Mouse (Mus musculus): ENCODE measurements at regions not wholly inside any gene's neighbourhood (a gene's known extent, or its start where the extent isn't known, plus 50 kb on each side); places are given as distances from the start of the nearest gene placed in this dataset.

DNA sequence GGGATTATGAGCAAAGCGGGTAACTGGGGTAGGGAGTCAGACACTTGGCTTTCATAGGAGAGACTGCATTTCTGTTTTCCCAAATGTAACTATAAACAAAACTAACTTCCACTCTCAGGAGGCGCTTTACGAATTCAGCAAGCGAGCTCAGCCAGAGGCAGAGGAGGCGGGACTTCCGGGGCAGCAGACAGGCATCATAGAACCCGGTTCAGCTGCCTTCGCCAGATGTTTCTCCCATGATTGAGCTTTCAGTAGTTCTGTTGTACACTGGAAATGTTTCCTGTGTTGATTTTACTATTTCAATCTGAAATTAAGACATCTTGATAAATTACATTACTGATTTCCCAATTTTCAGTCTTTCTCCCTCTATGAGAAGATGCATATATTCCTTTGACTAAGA is 92.9 kb downstream of the Zfp365 start:
- no peak for ATAC-seq (ENCODE audit: insufficient read depth, low FRiP score, low read depth)
- H3K4me2 ChIP-seq = no peak overlapping the region
- H3K4me3 ChIP-seq (replicated peaks) = no peak overlapping the region
- H3K9me3 ChIP-seq = no peaks in the 10 kb centered on the region
- no peaks in the 10 kb centered on the region for H3K4me1 ChIP-seq
- 70% methylated on average over 8 of the region's 8 CpGs for WGBS
- H3K36me3 ChIP-seq = no peaks in the 10 kb centered on the region
- no peak overlapping the region for H3K27ac ChIP-seq
- H3K27me3 ChIP-seq (replicated peaks) = no peaks in the 10 kb centered on the region
- no peak overlapping the region for H3K9ac ChIP-seq

DNA sequence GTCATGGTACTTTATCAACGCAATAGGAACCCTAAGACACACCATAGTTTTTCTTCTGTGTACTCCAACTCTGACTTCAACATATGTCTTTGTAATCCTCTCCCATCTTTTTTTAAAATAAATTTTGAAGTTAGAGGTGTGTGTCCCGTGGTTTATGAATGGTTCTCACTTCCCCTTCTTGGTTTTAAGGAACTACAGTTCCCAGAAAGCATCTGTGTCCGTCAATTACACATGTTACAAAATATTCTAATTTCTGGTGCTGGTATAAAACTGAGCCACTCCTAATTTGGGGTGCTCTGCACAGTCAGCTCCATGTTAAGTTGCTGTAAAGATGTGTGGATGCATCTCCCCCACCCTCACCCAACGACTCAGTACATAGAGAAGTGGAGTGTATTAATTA is 98.6 kb downstream of the Zfp365 start:
- no peaks in the 10 kb centered on the region for H3K9me3 ChIP-seq
- ATAC-seq (ENCODE audit: insufficient read depth, low FRiP score, low read depth) = no peak

DNA sequence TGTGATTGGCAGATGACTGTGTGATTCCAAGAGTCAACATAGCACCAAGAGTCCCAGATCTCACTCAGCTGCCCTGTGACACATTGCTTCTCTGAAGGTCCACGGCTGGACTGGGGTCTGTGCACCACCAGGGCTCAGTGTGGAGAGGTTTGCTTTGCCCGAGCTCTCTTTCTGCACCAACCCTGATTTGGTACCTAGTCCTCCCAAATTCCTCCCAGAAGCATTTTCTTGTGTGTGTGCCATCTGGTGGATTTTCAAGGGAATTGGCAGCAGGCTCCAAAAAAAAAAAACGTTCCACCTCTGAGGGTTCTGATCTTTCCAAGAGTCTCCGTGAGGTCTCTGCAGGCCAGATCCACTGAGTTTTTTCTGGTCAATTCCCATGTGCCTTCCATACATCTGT is 107.3 kb downstream of the Zfp365 start:
- Histone ChIP-seq H3K4me1 (no peaks in the 10 kb centered on the region), H3K27me3 (replicated peaks) (no peaks in the 10 kb centered on the region), H3K9me3 (no peaks in the 10 kb centered on the region), H3K9ac (no peak overlapping the region), H3K4me2 (no peak overlapping the region), H3K4me3 (replicated peaks) (no peak overlapping the region), H3K36me3 (no peaks in the 10 kb centered on the region), H3K27ac (no peak overlapping the region)
- 29% methylated on average over 4 of the region's 4 CpGs for WGBS
- ATAC-seq (ENCODE audit: insufficient read depth, low FRiP score, low read depth) = no peak

More for the DNA sequence above, 98.6 kb downstream of the Zfp365 start:
- H3K9ac ChIP-seq = no peak overlapping the region
- H3K4me2 ChIP-seq = no peak overlapping the region
- no peaks in the 10 kb centered on the region for H3K27me3 ChIP-seq (replicated peaks)
- WGBS = 79% methylated on average over 4 of the region's 4 CpGs
- H3K4me1 ChIP-seq = no peaks in the 10 kb centered on the region
- H3K4me3 ChIP-seq (replicated peaks) = no peak overlapping the region
- H3K36me3 ChIP-seq = no peaks in the 10 kb centered on the region
- no peak overlapping the region for H3K27ac ChIP-seq

DNA sequence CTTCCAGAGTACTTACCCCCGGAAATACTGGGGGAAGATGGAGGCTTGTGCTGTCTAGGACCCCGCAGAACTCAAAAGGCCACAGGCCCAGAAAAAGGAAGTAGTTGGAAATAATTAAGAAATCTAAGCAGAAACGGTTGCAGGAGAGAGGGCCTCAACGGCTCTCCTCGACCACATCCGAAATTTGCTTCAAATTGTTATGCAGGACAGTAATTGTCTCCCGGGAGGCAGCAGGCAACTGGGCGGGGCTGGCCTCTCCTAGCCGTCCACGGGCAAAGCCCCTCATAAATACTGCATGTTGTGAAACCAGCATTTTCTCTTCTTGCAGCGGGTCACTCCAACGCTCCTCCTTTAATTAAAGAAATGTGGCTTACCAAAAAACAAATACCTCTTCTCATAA is 107.8 kb downstream of the Zfp365 start:
- Histone ChIP-seq H3K9ac (no peak overlapping the region), H3K4me2 (no peak overlapping the region), H3K27ac (no peak overlapping the region), H3K36me3 (no peaks in the 10 kb centered on the region), H3K4me3 (replicated peaks) (no peak overlapping the region), H3K27me3 (replicated peaks) (no peaks in the 10 kb centered on the region), H3K9me3 (no peaks in the 10 kb centered on the region), H3K4me1 (no peaks in the 10 kb centered on the region)
- ATAC-seq (ENCODE audit: insufficient read depth, low FRiP score, low read depth) = no peak
- WGBS = 69% methylated on average over 12 of the region's 12 CpGs

DNA sequence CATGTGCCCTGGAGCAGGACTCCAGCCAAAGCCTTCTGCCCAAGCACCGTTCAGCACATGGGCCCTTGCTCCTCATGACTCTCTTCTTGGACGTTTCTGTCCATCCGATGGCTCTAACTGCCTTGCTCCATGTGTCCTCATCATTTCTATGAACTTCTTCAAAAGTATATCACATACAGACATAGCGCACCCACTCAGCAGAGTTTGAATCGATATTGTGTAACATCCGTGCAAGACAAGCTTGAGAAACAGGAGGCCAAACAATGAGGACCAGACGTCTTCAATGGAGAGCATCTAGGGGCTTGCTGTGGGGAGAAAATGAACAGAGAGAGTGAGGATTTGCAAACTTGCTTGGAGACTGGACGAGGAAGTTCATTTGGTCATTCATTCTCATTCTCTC is 110.3 kb downstream of the Zfp365 start:
- 87% methylated on average over 8 of the region's 8 CpGs for WGBS
- H3K4me1 ChIP-seq = no peaks in the 10 kb centered on the region
- ATAC-seq (ENCODE audit: insufficient read depth, low FRiP score, low read depth) = no peak

DNA sequence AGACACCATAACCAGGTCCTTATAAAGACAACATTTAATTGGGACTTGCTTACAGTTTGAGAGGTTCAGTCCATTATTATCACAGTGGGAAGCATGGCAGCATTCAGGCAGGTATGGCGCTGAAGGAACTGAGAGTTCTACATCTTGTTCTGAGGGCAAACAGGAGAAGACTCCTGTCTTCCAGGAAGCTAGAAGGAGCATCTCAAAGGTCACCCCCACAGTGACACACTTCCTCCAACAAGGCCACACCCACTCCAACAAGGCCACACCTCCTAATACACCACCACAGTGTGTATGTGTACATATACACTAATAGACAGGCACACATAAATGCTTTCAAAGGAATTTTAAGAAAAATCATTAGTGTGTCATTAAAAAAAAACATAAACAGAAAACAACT is 110.8 kb downstream of the Zfp365 start:
- no peak for ATAC-seq (ENCODE audit: insufficient read depth, low FRiP score, low read depth)
- Histone ChIP-seq H3K9me3 (no peaks in the 10 kb centered on the region), H3K36me3 (no peaks in the 10 kb centered on the region), H3K27ac (no peak overlapping the region), H3K4me2 (no peak overlapping the region), H3K4me1 (no peaks in the 10 kb centered on the region), H3K4me3 (replicated peaks) (no peak overlapping the region), H3K9ac (no peak overlapping the region), H3K27me3 (replicated peaks) (no peaks in the 10 kb centered on the region)
- 95% methylated on average over 1 of the region's 1 CpGs for WGBS

More for the DNA sequence above, 110.3 kb downstream of the Zfp365 start:
- Histone ChIP-seq H3K4me2 (no peak overlapping the region), H3K9ac (no peak overlapping the region), H3K27me3 (replicated peaks) (no peaks in the 10 kb centered on the region), H3K4me3 (replicated peaks) (no peak overlapping the region), H3K36me3 (no peaks in the 10 kb centered on the region), H3K27ac (no peak overlapping the region), H3K9me3 (no peaks in the 10 kb centered on the region)

DNA sequence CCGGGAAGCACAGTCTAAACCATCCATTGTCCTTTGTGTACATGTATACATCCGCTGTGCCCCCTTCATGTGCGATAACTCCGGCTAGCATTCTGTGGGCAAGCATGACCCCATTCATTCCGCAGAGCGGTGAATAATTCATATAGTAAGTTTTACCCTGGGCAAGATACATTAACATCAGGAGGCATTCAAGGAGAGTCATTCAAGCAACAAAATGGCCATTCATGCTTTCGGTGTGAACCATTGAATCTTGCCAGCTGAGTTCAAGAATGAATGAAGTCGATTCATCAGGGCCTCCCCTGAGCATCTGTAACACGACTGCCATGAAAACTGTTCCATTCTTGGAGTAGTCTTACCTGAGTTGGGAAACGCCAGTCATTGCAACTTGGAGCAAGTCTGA is 113.5 kb downstream of the Zfp365 start:
- no peaks in the 10 kb centered on the region for H3K27me3 ChIP-seq (replicated peaks)
- no peaks in the 10 kb centered on the region for H3K4me1 ChIP-seq
- 78% methylated on average over 10 of the region's 10 CpGs for WGBS
- no peaks in the 10 kb centered on the region for H3K36me3 ChIP-seq
- H3K9ac ChIP-seq = no peak overlapping the region
- H3K4me3 ChIP-seq (replicated peaks) = no peak overlapping the region
- ATAC-seq (ENCODE audit: insufficient read depth, low FRiP score, low read depth) = no peak
- no peak overlapping the region for H3K4me2 ChIP-seq
- no peaks in the 10 kb centered on the region for H3K9me3 ChIP-seq
- H3K27ac ChIP-seq = no peak overlapping the region

DNA sequence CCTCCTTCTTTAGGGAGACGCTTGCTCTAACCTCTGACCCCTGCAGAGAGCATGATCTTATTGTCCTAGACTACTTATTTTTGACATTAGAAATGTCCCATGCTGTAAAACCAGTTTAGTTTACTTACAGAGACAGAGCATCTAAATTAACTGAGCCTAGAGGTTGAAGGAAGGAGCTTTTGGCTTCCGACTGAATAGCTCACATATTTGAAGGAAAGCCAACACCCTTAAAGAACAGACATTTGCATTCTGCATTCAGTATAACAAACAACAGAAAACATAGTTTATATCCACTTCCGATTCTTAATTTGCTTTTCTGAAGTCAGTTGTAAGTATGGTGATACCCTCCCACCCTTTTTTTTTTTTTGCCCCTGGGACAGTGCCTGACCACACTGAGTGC is 119.3 kb downstream of the Zfp365 start:
- Histone ChIP-seq H3K9ac (no peak overlapping the region), H3K27me3 (replicated peaks) (no peaks in the 10 kb centered on the region), H3K4me1 (no peaks in the 10 kb centered on the region), H3K27ac (no peak overlapping the region), H3K4me2 (no peak overlapping the region), H3K36me3 (no peaks in the 10 kb centered on the region), H3K9me3 (no peaks in the 10 kb centered on the region), H3K4me3 (replicated peaks) (no peak overlapping the region)
- 56% methylated on average over 3 of the region's 3 CpGs for WGBS
- no peak for ATAC-seq (ENCODE audit: insufficient read depth, low FRiP score, low read depth)

DNA sequence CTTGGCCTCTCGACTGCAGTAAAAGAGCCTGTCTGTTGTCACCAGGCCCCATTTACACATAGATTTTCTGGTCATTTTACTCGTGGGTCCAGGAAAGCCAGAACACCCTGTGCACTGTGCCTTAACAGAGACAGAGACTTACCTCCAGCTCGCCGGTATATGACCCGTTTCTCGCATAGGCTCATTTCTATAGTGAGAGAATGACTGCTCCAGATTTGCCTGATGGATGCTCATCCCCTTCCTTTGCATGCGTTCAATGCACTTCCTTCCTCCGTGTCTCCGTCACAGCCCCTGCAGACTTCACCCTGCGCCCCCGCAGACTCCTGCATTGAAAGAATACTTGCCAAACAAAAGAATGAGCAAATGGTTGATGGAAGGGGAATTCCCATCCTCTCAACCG is 122.8 kb downstream of the Zfp365 start:
- H3K27ac ChIP-seq = no peak overlapping the region
- no peaks in the 10 kb centered on the region for H3K4me1 ChIP-seq
- no peak overlapping the region for H3K4me3 ChIP-seq (replicated peaks)
- no peaks in the 10 kb centered on the region for H3K27me3 ChIP-seq (replicated peaks)
- no peak overlapping the region for H3K4me2 ChIP-seq
- WGBS = 66% methylated on average over 12 of the region's 12 CpGs
- no peaks in the 10 kb centered on the region for H3K9me3 ChIP-seq
- no peak overlapping the region for H3K9ac ChIP-seq
- no peak for ATAC-seq (ENCODE audit: insufficient read depth, low FRiP score, low read depth)
- no peaks in the 10 kb centered on the region for H3K36me3 ChIP-seq

DNA sequence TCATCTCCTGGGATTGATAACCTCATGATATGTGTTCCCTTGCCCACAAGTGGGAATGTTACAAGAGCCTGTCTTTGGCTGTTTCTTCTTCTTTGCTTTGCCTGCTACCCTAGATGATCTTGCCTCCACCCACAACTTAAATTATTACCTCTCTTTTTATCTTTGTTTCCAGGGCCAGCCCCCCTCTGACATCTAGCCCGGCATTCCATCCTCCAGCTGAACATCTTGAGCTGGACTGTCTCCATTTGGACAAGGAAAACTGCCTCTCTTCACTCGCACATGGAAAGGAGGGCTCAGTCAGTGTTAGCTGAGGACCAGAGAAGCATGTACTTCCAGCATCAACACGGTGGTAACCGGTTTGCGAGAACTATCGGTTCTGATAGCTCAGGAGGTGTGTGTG is 124.3 kb downstream of the Zfp365 start:
- no peaks in the 10 kb centered on the region for H3K27me3 ChIP-seq (replicated peaks)
- 52% methylated on average over 6 of the region's 6 CpGs for WGBS
- no peak overlapping the region for H3K27ac ChIP-seq
- H3K9ac ChIP-seq = no peak overlapping the region
- no peaks in the 10 kb centered on the region for H3K36me3 ChIP-seq
- no peak for ATAC-seq (ENCODE audit: insufficient read depth, low FRiP score, low read depth)
- no peak overlapping the region for H3K4me2 ChIP-seq
- H3K9me3 ChIP-seq = no peaks in the 10 kb centered on the region
- no peaks in the 10 kb centered on the region for H3K4me1 ChIP-seq
- no peak overlapping the region for H3K4me3 ChIP-seq (replicated peaks)

DNA sequence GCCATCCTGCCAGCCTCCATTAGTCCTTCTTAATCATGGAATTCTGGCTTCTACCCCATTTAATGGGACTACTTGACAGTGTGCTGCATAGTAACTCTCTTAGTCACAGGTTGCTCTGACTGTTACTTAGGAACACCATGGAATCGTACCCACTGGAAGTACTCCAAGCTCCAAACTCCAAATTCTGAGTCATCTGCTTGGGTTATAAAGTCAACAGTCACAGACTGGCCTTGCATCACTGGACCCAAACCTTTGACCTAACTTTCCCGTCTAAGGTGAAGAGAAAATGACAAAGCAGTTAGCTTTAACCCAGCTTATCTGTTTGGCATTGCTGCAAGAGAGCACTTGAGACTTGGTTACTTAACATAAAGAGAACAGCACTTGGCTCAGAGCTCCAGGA is 126.9 kb downstream of the Zfp365 start:
- no peak overlapping the region for H3K4me3 ChIP-seq (replicated peaks)
- H3K4me1 ChIP-seq = no peaks in the 10 kb centered on the region
- no peaks in the 10 kb centered on the region for H3K36me3 ChIP-seq
- no peak for ATAC-seq (ENCODE audit: insufficient read depth, low FRiP score, low read depth)
- H3K9me3 ChIP-seq = no peaks in the 10 kb centered on the region
- H3K9ac ChIP-seq = no peak overlapping the region
- H3K4me2 ChIP-seq = no peak overlapping the region
- H3K27me3 ChIP-seq (replicated peaks) = no peaks in the 10 kb centered on the region
- WGBS = 67% methylated on average over 2 of the region's 2 CpGs
- H3K27ac ChIP-seq = no peak overlapping the region

DNA sequence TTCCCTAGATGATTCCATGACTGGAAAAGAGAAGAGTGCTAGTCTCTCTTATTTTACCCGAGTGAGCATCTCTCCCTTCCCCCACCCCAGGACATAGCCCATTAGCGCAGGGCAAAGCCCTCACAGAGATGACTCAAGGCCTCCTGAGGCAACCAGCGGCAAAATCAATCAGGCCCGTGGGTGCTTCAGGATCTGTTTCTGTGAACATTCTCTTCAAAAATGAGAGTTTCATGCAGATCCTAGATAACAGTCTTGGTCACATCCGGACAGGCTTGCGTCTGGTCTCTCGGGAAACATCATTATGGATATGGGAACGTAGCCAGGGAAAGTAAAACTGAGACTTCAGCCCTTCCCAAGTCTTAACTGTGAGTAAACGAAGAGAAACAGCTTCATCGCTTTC is 134.1 kb downstream of the Zfp365 start:
- no peak overlapping the region for H3K4me3 ChIP-seq (replicated peaks)
- no peak overlapping the region for H3K27ac ChIP-seq
- H3K36me3 ChIP-seq = no peaks in the 10 kb centered on the region
- no peaks in the 10 kb centered on the region for H3K27me3 ChIP-seq (replicated peaks)
- 76% methylated on average over 10 of the region's 10 CpGs for WGBS
- H3K4me1 ChIP-seq = no peaks in the 10 kb centered on the region
- no peaks in the 10 kb centered on the region for H3K9me3 ChIP-seq
- ATAC-seq (ENCODE audit: insufficient read depth, low FRiP score, low read depth) = no peak
- no peak overlapping the region for H3K4me2 ChIP-seq
- H3K9ac ChIP-seq = no peak overlapping the region

DNA sequence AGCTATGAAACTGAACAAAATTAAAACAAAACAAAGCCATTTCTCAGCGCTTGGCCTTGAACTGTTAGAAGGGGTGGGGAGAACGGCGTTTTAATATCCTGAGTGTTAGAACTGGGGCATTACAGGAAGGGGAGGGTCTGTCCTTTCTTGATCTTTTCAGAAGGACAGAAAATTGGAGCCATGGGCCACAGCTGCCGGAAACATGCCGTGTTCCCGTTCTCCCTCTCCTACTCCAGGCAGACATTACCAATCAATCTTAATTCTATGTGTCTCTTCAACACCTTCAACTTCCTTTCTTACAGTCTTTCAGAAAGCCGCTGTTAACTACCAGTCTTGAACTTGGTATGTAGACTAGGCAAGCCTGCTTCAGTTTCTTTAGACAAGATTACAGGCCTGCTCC is 134.7 kb downstream of the Zfp365 start:
- no peak for ATAC-seq (ENCODE audit: insufficient read depth, low FRiP score, low read depth)
- H3K36me3 ChIP-seq = no peaks in the 10 kb centered on the region
- no peak overlapping the region for H3K4me3 ChIP-seq (replicated peaks)
- no peaks in the 10 kb centered on the region for H3K27me3 ChIP-seq (replicated peaks)
- H3K9me3 ChIP-seq = no peaks in the 10 kb centered on the region
- 83% methylated on average over 7 of the region's 7 CpGs for WGBS
- H3K9ac ChIP-seq = no peak overlapping the region
- H3K27ac ChIP-seq = no peak overlapping the region
- H3K4me1 ChIP-seq = no peaks in the 10 kb centered on the region
- H3K4me2 ChIP-seq = no peak overlapping the region

Data from stomach, embryonic 15.5 days (tissue).